Mouse (Mus musculus) layer of hippocampus, postnatal 10 days (tissue): ENCODE measurements around the gene Cd300ld3. TPM values are rescaled to one million over a fixed set of nuclear protein-coding genes. Genes with fewer than 3 reads are reported as not detected.

Experiments used
- DNase-seq, 2 experiments: peaks; one replicate each; pipeline ENCODE4 v3.0.0; 2021; ENCODE audit warnings: low spot score in 2 of 2
- long read RNA-seq: library from polyadenylated mRNA; stranded (forward); transcript quantifications from one replicate; pipeline ENCODE4 v2.0.0, GENCODE M21; 2023
- total RNA-seq, 2 experiments: library from RNA; stranded (reverse); gene quantifications; 2 replicates each; pipeline ENCODE4 v1.2.3; 2021

Cd300ld3 gene
- not detected for total RNA-seq
- long read RNA-seq: 0 reads

DNA sequence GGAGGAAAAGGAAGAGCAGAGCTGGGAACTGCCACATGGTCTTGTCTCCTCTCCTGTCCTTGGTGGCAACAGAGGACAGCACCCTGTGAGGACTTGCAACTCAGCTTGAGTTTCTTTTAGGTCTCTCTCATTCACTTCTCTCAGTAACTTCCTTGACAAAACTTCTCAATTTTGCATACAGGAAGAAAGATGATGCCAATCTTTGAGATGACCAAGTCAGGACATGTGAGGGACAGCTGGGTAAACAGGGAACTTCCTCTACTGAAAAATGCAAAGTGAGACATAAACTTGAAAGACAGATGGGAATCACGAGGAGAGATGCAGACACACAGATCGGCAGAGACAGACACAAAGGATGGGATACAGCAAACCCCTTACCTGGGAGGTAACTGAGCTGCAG, at the start of gene Cd300ld3:
Cd300ld3 (minus strand) TSS at position 151 of the 400 bp plus-strand sequence.
- no peak for DNase-seq

GRCm38 (mm10) chr11:115092140-115092539, 43.9 kb upstream of the Cd300ld3 start:
- DNase-seq: no peak

GRCm38 (mm10) chr11:115091362-115091901, 43.2 kb upstream of the Cd300ld3 start, which contains the start of gene Rab37:
Gene Rab37 (plus strand): TSS chr11:115091431.
- DNase-seq: no peak

DNA sequence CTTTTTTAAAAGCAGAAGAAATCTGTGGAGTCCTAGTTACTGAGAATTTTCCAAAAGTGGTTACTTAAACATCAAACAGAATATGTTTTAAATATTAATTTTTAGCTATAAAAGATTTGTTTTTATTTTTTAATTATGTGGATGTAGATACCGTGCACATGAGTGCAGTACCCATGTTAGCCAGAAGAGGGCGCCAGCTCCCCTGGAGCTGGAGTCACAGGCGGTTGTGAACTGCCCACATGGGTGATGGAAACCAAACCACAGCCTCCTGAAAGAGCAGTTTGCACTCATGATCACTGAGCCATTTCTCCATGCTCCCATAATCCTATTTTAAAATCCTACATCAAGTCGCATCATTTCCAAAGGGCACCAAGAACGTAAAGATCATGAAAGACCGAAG, 41.6 kb upstream of the Cd300ld3 start:
- DNase-seq: no peak

- DNase-seq: no peak
Measured at GRCm38 (mm10) chr11:115086213-115086612, 38.0 kb upstream of the Cd300ld3 start.

DNA sequence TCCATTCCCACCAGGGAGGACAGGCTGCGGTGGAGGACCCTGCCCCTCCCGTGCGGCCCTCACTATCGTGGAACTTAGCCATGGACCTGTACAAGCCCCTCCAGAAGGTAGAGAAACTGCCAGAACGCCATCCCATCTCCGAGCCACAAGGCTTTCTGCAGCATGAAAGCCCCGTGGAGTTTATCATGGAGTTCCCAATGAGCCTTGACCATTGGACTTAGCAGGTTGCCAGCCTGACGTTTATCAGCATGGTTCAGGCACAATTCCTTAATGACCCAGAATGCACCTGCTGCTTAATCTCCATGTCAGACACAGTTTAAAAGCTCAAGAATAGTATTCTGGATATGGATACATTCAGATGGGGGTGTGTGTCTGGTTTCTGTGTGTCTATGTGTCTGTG, 36.9 kb upstream of the Cd300ld3 start:
- no peak for DNase-seq

- DNase-seq: no peak
Measured at GRCm38 (mm10) chr11:115084595-115084994, 36.4 kb upstream of the Cd300ld3 start.

DNA sequence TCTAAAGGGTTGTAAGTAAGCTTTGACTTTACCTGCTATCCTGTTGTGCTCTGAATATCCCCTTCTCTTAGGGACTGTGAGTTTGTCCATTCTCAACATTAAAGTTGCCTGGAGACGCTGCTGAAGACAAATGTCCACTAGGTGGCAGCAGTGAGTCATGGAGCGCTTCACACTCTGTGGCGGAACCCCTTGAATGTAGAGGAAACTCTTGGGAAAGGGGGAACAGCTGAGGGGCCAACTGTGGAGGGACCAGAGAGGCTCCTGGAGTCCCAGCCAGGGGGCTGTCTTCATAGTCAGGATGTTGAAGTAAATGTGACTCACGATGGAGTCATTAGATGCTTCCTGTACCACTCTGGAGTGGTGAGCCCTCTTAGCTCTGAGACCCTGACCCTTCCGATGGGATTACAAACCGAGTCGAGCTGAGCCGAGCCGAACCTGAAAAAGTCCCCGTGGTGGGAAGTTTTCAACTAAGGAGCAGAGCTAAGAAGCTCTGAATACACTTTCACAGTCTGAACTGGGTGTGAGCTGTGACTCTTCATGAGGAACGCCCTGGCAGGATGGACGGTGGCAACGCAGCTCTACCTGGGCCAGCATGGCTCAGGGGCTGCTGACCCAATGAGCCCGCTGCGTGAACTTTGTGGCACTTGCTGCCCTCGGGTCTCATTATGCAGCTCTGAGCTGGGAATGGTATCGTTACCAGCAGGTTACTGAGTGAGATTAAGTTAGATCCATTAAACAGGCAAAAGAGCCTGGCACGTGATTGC, 35.3 kb upstream of the Cd300ld3 start:
- peak; percentile 87 for DNase-seq

- DNase-seq: no peak
Measured at GRCm38 (mm10) chr11:115082196-115082595, 34.0 kb upstream of the Cd300ld3 start.

- no peak for DNase-seq
Measured at GRCm38 (mm10) chr11:115081373-115081772, 33.2 kb upstream of the Cd300ld3 start.

DNA sequence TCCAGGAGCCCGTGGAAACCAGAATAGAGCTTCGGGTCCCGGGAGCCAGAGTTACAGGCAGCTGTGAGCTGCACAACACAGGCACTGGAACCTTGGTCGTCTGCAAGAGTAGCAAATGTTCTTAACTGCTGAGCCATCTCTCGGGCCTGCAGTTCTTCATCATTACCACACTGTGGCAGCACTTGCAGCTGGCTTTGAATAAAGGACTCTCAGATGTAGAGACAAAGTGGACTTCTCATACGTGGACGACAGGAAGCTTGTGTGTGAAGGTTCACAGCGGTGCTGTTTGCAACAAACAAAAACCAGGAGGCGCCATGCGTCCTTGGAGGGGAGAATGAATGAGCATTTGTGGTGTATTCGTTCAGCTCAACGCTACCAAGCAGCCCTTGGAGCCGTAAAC, 32.7 kb upstream of the Cd300ld3 start:
- peak; percentile 61 to 68 for DNase-seq

DNA sequence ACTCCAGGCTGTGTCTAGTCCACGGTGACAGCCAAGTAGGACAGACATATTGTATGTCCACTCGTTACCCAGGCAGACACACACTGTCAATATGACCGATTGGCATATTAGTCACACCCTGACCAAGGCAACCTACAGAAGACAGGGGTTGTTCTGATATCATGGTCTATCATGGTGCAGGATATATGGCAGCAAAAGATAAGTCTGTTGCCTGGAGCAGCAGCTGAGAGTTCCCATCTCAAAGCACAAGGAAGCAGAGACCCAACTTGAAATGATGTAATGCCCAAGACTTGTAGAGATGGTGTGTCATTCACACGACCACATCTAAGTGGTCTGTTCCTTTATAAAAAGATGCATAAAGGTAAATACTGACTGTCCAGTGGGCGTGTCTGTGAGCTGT, 30.5 kb upstream of the Cd300ld3 start:
- no peak for DNase-seq

- no peak for DNase-seq
Measured at GRCm38 (mm10) chr11:115077436-115077835, 29.2 kb upstream of the Cd300ld3 start.

- DNase-seq: no peak
Measured at GRCm38 (mm10) chr11:115075859-115076258, 27.6 kb upstream of the Cd300ld3 start.

GRCm38 (mm10) chr11:115075407-115075806, 27.2 kb upstream of the Cd300ld3 start:
- DNase-seq: no peak

- DNase-seq: no peak
Measured at GRCm38 (mm10) chr11:115073002-115073401, 24.8 kb upstream of the Cd300ld3 start.

- DNase-seq: peak in 1 of 2 experiments; percentile 22
Measured at GRCm38 (mm10) chr11:115071631-115072294, 23.6 kb upstream of the Cd300ld3 start.

DNA sequence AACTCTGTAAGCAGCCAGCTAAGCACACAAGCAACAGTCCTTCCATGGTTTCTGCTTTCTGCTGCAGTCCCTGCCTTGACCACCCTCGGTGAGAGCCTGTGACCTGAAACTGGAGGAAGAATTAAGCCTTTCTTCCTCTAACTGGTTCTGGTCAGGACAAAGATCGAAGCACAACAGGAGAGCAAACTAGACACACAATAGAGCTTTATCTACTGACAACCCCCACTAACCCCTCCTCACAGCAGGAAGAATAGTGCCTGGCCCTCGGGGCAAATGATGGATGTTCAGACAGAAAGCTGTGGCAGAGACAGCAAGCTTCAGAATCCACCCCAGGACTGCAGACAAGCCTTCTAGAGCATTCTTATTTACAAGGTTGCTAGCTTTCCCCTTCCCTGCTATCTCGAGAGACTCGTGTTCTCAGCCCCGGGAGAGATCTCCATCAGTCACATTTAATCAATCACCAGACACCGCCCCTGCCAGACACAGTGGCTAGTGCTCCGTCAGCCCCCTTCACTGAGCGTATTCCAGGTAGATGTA, 22.9 kb upstream of the Cd300ld3 start:
- no peak for DNase-seq

DNA sequence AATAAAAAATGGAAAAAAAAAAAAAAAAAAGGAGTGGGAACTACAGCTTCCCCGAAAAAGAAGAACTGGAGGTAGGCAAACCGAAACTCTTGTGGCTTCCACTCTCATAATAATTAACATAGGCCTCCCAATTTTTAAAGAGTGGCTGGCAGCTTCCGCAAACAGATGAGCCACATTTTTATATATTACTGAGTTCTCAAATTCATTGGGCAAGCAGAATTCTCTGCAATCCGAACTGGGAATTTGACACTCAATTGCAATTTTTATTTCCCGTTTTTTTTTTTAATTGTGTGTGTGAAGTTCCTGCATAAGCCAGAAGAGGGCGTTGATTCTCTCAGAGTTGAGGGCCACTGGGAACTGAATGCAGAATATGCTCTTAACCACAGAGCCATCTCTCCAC, 18.6 kb upstream of the Cd300ld3 start:
- DNase-seq: no peak

DNA sequence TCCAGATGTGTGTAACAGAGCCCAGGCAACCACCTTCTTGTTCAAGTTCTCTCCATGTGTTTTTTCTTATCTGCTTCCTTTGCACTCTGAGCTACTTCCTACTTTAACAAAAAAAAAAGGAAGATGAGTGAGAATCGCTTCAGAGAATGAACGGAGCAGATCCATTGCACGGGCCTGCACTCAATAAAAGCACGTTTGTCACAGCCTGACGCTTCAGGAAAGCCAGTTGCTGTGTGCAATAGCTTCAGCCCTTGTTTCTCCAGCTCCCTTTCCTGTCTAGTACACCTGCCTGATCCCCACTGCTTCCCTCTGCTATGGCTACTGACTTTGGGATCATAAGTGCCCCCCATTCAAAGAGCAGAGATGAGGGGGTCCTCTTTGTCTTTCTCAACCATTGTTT, 13.9 kb upstream of the Cd300ld3 start, which contains the start of gene Cd300e:
Cd300e (minus strand) TSS at position 101 of the 400 bp plus-strand sequence.
- no peak for DNase-seq

DNA sequence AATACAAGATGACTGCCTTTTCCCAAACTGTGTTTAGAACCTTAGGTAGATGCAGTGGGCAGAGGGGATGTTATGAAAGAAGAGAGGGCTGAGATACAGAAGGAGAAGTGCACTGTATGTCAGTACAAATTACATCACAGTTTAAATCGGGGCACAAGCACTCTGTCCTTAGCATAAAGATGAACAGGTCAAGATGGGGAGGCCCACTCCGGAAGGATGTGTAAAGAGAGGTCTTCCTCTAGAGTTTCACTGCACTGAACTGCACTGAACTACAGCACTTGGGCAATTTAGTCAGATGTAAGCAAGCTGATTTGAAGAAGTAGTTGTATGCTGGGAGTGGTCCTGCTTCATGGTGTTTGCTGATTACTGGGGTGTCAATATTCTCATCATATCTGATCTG, 11.6 kb upstream of the Cd300ld3 start:
- no peak for DNase-seq

- no peak for DNase-seq
Measured at GRCm38 (mm10) chr11:115058701-115059100, 10.5 kb upstream of the Cd300ld3 start.
